Mouse (Mus musculus) ES-E14 (cell line): ENCODE data around the gene Ugt1a10. TPM values are rescaled to one million over a fixed set of nuclear protein-coding genes. Genes with fewer than 3 reads are reported as not detected.

ENCODE experiments used
- DNase-seq: peaks from one replicate; pipeline ENCODE4 v3.0.0-alpha.2; 2013; ENCODE audit warnings: low read depth, low spot score
- H3K27ac ChIP-seq: 2 replicates; pipeline ENCODE4 v1.5.1; 2012; ENCODE audit warnings: low read depth, mild to moderate bottlenecking, low read length, moderate library complexity, mixed read lengths; ENCODE audit not compliant: poor library complexity, insufficient read depth, severe bottlenecking
- H3K36me3 ChIP-seq: 2 replicates; pipeline ENCODE4 v1.6.1; 2012; ENCODE audit warnings: mild to moderate bottlenecking, low read length, moderate library complexity, mixed read lengths; ENCODE audit not compliant: control insufficient read depth, poor library complexity, insufficient read depth, severe bottlenecking
- H3K4me1 ChIP-seq, 2 experiments: fragments of 150-350 bp in 1 of 2; sonication (generic) in 1 of 2; 2 replicates each; pipeline ENCODE4 v1.6.1; 2012; ENCODE audit warnings: low read length in 2 of 2, mild to moderate bottlenecking in 1 of 2, mixed read lengths in 1 of 2; ENCODE audit not compliant: control insufficient read depth in 2 of 2, insufficient read depth in 2 of 2, poor library complexity in 1 of 2
- H3K4me3 ChIP-seq, 2 experiments: fragments of 150-350 bp in 1 of 2; sonication (generic) in 1 of 2; 2 replicates each; pipeline ENCODE4 v1.5.1; 2012; ENCODE audit warnings: low read length in 2 of 2, low read depth in 1 of 2, mild to moderate bottlenecking in 1 of 2, mixed read lengths in 1 of 2; ENCODE audit not compliant: insufficient read depth in 1 of 2, poor library complexity in 1 of 2, severe bottlenecking in 1 of 2
- H3K9ac ChIP-seq: 2 replicates; pipeline ENCODE4 v1.6.1; 2012; ENCODE audit warnings: low read depth, mild to moderate bottlenecking, low read length, mixed read lengths; ENCODE audit not compliant: poor library complexity, insufficient read depth, severe bottlenecking
- H3K9me3 ChIP-seq: fragments of 150-350 bp; sonication (generic); 2 replicates; pipeline ENCODE4 v1.6.1; 2012; ENCODE audit warnings: low read depth, mild to moderate bottlenecking, low read length; ENCODE audit not compliant: control insufficient read depth, insufficient read depth
- CHD2 ChIP-seq: IDR thresholded peaks from 2 replicates; pipeline ENCODE4 v1.6.1; 2014; ENCODE audit warnings: mild to moderate bottlenecking, low read depth, low read length, inconsistent platforms
- HCFC1 ChIP-seq: IDR thresholded peaks from 2 replicates; pipeline ENCODE4 v1.6.1; 2012; ENCODE audit warnings: low read length, inconsistent platforms, borderline replicate concordance; ENCODE audit not compliant: insufficient read depth
- MAFK ChIP-seq: IDR thresholded peaks from 2 replicates; pipeline ENCODE4 v1.6.1; 2014; ENCODE audit warnings: mild to moderate bottlenecking, low read depth, low read length, inconsistent platforms; ENCODE audit not compliant: insufficient read depth
- ZC3H11A ChIP-seq: IDR thresholded peaks from 2 replicates; pipeline ENCODE4 v1.6.1; 2012; ENCODE audit warnings: low read depth, mild to moderate bottlenecking, inconsistent platforms, low read length, borderline replicate concordance
- ZNF384 ChIP-seq: IDR thresholded peaks from 2 replicates; pipeline ENCODE4 v1.6.1; 2012; ENCODE audit warnings: low read depth, low read length, inconsistent platforms
- in situ Hi-C, 2 experiments: fragments of 600-800 bp; cut with MboI; formaldehyde crosslinking; loops; one replicate each; pipeline ENCODE4 v1.15.1; 2025; ENCODE audit warnings: low sequenced_read_pairs in 2 of 2, inconsistent platforms in 1 of 2; ENCODE audit not compliant: unreplicated experiment in 2 of 2
- total RNA-seq: library from RNA; depleted of rRNA; stranded (reverse); fragments of 300-350 nt; gene quantifications from 2 replicates; pipeline ENCODE4 v1.2.3, GENCODE M21; 2012

The Ugt1a10 gene
- total RNA-seq, 1 experiment: not detected

GRCm38 (mm10) chr1:88253540-88253939 is 198.4 kb downstream of the Ugt1a10 start:
- Histone ChIP-seq H3K4me3 (no peak overlapping the region), H3K9ac (no peak overlapping the region), H3K27ac (no peak overlapping the region), H3K4me1 (no peaks in the 10 kb centered on the region), H3K36me3 (no peaks in the 10 kb centered on the region), H3K9me3 (no peaks in the 10 kb centered on the region)
- DNase-seq: no peak
- TF ChIP-seq HCFC1 (no peak), CHD2 (no peak), MAFK (no peak), ZC3H11A (no peak), ZNF384 (no peak)
- in situ Hi-C loops: no loop called here

- no peaks in the 10 kb centered on the region for H3K9me3 ChIP-seq
- H3K4me1 ChIP-seq: no peaks in the 10 kb centered on the region
- TF ChIP-seq MAFK (no peak), ZNF384 (no peak), HCFC1 (no peak), ZC3H11A (no peak), CHD2 (no peak)
- no peak overlapping the region for H3K4me3 ChIP-seq
- DNase-seq: no peak
- in situ Hi-C loops: no loop called here
- H3K27ac ChIP-seq: no peak overlapping the region
- H3K9ac ChIP-seq: no peak overlapping the region
- no peaks in the 10 kb centered on the region for H3K36me3 ChIP-seq
Observed at GRCm38 (mm10) chr1:88254793-88255465, 199.7 kb downstream of the Ugt1a10 start.

GRCm38 (mm10) chr1:88255466-88255857 is 200.3 kb downstream of the Ugt1a10 start:
- no peak for DNase-seq
- TF ChIP-seq CHD2 (no peak), ZNF384 (no peak), MAFK (no peak), HCFC1 (no peak), ZC3H11A (no peak)
- H3K9ac ChIP-seq: no peak overlapping the region
- no peaks in the 10 kb centered on the region for H3K9me3 ChIP-seq
- H3K36me3 ChIP-seq: no peaks in the 10 kb centered on the region
- no peak overlapping the region for H3K27ac ChIP-seq
- in situ Hi-C loops: no loop called here
- H3K4me3 ChIP-seq: no peak overlapping the region
- H3K4me1 ChIP-seq: no peaks in the 10 kb centered on the region

DNA sequence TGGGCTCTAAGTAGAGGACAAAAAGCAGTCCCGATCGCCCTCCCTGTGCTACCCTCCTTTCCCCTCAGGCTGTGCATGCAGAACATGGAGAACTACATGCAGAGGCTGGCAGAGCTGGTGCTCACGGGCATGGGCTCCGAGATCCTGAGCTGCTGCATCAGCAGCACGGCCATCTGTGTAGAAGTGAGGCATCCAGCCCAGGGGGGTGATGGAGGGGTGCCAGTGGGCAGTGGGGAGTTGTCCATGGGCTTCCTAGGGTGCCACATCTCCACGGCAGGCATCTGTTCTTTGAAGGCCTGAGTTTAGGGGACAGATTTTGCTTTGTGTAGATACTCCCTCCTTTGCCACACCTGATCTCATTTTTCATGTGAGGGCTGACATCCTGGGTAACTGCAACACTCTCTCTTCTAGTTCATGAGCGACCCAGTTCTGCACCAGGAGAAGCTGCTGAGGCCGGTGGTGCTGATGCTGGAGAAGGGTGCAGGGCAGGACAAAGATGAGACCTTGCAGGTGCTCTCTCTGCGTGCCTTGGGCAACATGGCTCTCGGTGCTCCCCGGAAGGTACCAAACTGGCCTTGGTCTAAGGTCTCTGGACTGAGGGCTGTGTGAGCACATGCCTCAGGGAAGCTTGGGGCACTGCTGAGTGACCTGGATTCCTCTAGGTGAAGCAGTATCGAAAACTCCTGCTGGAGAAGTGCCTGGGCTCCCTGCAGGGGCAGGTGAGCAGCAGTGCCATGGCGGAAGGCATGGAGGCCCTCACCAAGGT is 201.0 kb downstream of the Ugt1a10 start:
- peaks cover 3% of the 10 kb centered on the region; the same call in 1 of the 2 replicates for H3K36me3 ChIP-seq
- TF ChIP-seq CHD2 (no peak), MAFK (no peak), HCFC1 (no peak), ZNF384 (no peak), ZC3H11A (no peak)
- no peak overlapping the region; the same call in 1 of the 2 replicates for H3K27ac ChIP-seq
- H3K4me1 ChIP-seq: no peaks in the 10 kb centered on the region
- no peak for DNase-seq
- H3K9ac ChIP-seq: no peak overlapping the region
- no peaks in the 10 kb centered on the region for H3K9me3 ChIP-seq
- H3K4me3 ChIP-seq: no peak overlapping the region
- in situ Hi-C loops: no loop called here
